Mouse (Mus musculus): ENCODE measurements at regions not wholly inside any gene's neighbourhood (a gene's known extent, or its start where the extent isn't known, plus 50 kb on each side); places are given as distances from the start of the nearest gene placed in this dataset.

DNA sequence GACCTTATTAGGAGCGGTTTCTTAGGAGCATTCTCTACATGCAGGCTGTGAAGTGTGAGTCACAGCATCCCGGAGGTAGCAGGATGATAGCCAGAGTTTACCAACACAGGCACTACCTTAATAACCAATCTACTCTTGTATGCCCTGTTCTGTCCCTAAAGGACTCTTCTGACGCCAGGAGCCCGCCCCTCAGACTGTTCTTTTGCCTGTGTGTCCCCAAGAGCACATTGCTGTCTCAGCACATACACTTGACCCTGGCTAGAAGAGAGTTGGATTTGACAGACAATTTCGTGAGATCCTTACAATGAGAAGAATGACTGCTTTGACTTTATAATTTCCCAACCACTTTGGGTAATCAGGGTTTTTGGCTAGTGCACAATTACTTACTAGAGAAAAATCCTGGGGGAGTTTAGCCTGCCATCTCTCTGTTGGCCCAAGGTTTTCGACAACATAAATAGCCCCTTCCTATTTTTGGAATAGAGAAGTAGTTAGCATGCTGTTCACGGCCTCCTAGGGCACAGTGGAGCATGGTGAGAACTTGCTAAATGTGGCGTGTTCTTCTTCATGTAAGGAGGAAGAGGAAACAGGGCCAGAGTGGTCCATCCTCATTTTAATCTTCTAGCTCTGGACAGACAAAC is 122.3 kb upstream of the C1qtnf7 start:
- TF ChIP-seq POLR2A (IDR thresholded peaks at IDR 0.05; ENCODE audit: borderline replicate concordance, extremely low read depth, low read depth, low read length) (no peak), CTCF (IDR thresholded peaks at IDR 0.05; ENCODE audit: insufficient read depth, low read length) (no peak)

All from lung, adult 2 months (tissue).